Mouse (Mus musculus): ENCODE measurements around the gene Lmo2. TPM values are rescaled to one million over a fixed set of nuclear protein-coding genes. Genes with fewer than 3 reads are reported as not detected.

Gene Lmo2
- total and polyA plus RNA-seq, 2 experiments from 2014 or later = 5.7 to 12.3 TPM

GRCm38 (mm10) chr2:103970791-103971649, 13.2 kb downstream of the Lmo2 start:
- Histone ChIP-seq H3K4me1 (ENCODE audit: control insufficient read depth, insufficient read depth) (0 out of 2 replicates have a peak, but pooled peaks cover 2% of the 10 kb centered on the region), H3K9me3 (replicated peaks; ENCODE audit: control insufficient read depth, low read length) (no peaks in the 10 kb centered on the region), H3K36me3 (replicated peaks; ENCODE audit: control insufficient read depth, insufficient read depth, low read length) (no peaks in the 10 kb centered on the region), H3K27ac (ENCODE audit: low read depth) (peak overlapping the region; percentile 69), H3K27me3 (ENCODE audit: control insufficient read depth, insufficient read depth, low read length) (peaks cover 62% of the 10 kb centered on the region), H3K9ac (replicated peaks; ENCODE audit: low read depth, low read length) (peak overlapping the region; percentile 71), H3K4me2 (ENCODE audit: low read depth, low read length) (peak overlapping the region; percentile 97), H3K4me3 (ENCODE audit: low read depth, low read length) (peak overlapping the region; percentile 91)
- DNase-seq (ENCODE audit: low spot score) (no peak), ATAC-seq (ENCODE audit: insufficient read depth, low read depth) (0 out of 2 replicates have a peak, but pooled peaks have one; percentile 27)
- no peak for TF ChIP-seq EP300 (IDR thresholded peaks at IDR 0.05; ENCODE audit: low read depth)
- no peak for TF ChIP-seq CTCF (IDR thresholded peaks at IDR 0.05; ENCODE audit: low read depth)
- 5% methylated on average over 32 of the region's 32 CpGs for WGBS

GRCm38 (mm10) chr2:103971838-103972237, 14.1 kb downstream of the Lmo2 start:
- no peak overlapping the region for H3K9ac ChIP-seq (replicated peaks; ENCODE audit: low read depth, low read length)
- ATAC-seq (ENCODE audit: insufficient read depth, low read depth) = no peak
- 39% methylated on average over 3 of the region's 3 CpGs for WGBS
- H3K36me3 ChIP-seq (replicated peaks; ENCODE audit: control insufficient read depth, insufficient read depth, low read length) = no peaks in the 10 kb centered on the region
- peak overlapping the region; percentile 91 for H3K4me3 ChIP-seq (ENCODE audit: low read depth, low read length)
- peak overlapping the region; percentile 97 for H3K4me2 ChIP-seq (ENCODE audit: low read depth, low read length)
- no peak overlapping the region for H3K27ac ChIP-seq (ENCODE audit: low read depth)
- DNase-seq (ENCODE audit: low spot score) = no peak
- H3K9me3 ChIP-seq (replicated peaks; ENCODE audit: control insufficient read depth, low read length) = no peaks in the 10 kb centered on the region
- peaks cover 55% of the 10 kb centered on the region for H3K27me3 ChIP-seq (ENCODE audit: control insufficient read depth, insufficient read depth, low read length)
- 0 out of 2 replicates have a peak, but pooled peaks cover 2% of the 10 kb centered on the region for H3K4me1 ChIP-seq (ENCODE audit: control insufficient read depth, insufficient read depth)
- TF ChIP-seq EP300 (IDR thresholded peaks at IDR 0.05; ENCODE audit: low read depth) (no peak), CTCF (IDR thresholded peaks at IDR 0.05; ENCODE audit: low read depth) (no peak)

GRCm38 (mm10) chr2:103975904-103976303, 18.1 kb downstream of the Lmo2 start:
- H3K4me3 ChIP-seq (ENCODE audit: low read depth, low read length) = no peak overlapping the region
- WGBS = 59% methylated on average over 7 of the region's 7 CpGs
- no peak overlapping the region for H3K4me2 ChIP-seq (ENCODE audit: low read depth, low read length)
- H3K9ac ChIP-seq (replicated peaks; ENCODE audit: low read depth, low read length) = no peak overlapping the region
- H3K9me3 ChIP-seq (replicated peaks; ENCODE audit: control insufficient read depth, low read length) = no peaks in the 10 kb centered on the region
- H3K4me1 ChIP-seq (ENCODE audit: control insufficient read depth, insufficient read depth) = no peaks in the 10 kb centered on the region
- DNase-seq (ENCODE audit: low spot score) (no peak), ATAC-seq (ENCODE audit: insufficient read depth, low read depth) (no peak)
- TF ChIP-seq EP300 (IDR thresholded peaks at IDR 0.05; ENCODE audit: low read depth) = no peak
- no peak for TF ChIP-seq CTCF (IDR thresholded peaks at IDR 0.05; ENCODE audit: low read depth)
- H3K36me3 ChIP-seq (replicated peaks; ENCODE audit: control insufficient read depth, insufficient read depth, low read length) = no peaks in the 10 kb centered on the region
- peaks cover 53% of the 10 kb centered on the region for H3K27me3 ChIP-seq (ENCODE audit: control insufficient read depth, insufficient read depth, low read length)
- no peak overlapping the region for H3K27ac ChIP-seq (ENCODE audit: low read depth)

GRCm38 (mm10) chr2:103977216-103977615, 19.4 kb downstream of the Lmo2 start:
- H3K36me3 ChIP-seq (replicated peaks; ENCODE audit: control insufficient read depth, insufficient read depth, low read length) = no peaks in the 10 kb centered on the region
- H3K4me1 ChIP-seq (ENCODE audit: control insufficient read depth, insufficient read depth) = no peaks in the 10 kb centered on the region
- H3K4me3 ChIP-seq (ENCODE audit: low read depth, low read length) = no peak overlapping the region
- WGBS = 75% methylated on average over 8 of the region's 8 CpGs
- TF ChIP-seq EP300 (IDR thresholded peaks at IDR 0.05; ENCODE audit: low read depth) = no peak
- no peak for TF ChIP-seq CTCF (IDR thresholded peaks at IDR 0.05; ENCODE audit: low read depth)
- H3K27me3 ChIP-seq (ENCODE audit: control insufficient read depth, insufficient read depth, low read length) = peaks cover 40% of the 10 kb centered on the region
- no peak overlapping the region for H3K9ac ChIP-seq (replicated peaks; ENCODE audit: low read depth, low read length)
- DNase-seq (ENCODE audit: low spot score) = no peak
- no peak overlapping the region for H3K4me2 ChIP-seq (ENCODE audit: low read depth, low read length)
- no peak for ATAC-seq (ENCODE audit: insufficient read depth, low read depth)
- no peaks in the 10 kb centered on the region for H3K9me3 ChIP-seq (replicated peaks; ENCODE audit: control insufficient read depth, low read length)
- H3K27ac ChIP-seq (ENCODE audit: low read depth) = no peak overlapping the region

DNA sequence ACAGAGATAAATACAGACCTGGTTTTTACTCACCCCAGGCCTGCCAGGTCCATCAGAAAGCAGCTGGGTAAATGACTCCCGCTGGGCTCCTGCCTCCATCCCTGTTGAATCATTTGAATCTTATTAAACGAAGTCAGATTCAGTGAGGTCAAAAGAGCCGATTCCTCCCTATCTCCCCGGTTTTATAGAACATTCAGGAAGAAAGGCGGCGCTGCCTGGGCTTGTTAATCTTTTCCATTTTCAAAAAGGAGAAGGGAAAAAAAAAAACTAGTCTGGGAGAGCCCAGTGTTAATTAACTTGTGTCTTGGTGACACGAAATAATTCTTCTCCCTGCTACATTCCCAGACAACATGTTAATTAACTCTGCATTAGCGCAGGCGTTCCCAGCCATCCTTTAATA, 19.9 kb downstream of the Lmo2 start:
- no peak overlapping the region for H3K9ac ChIP-seq (replicated peaks; ENCODE audit: low read depth, low read length)
- H3K4me1 ChIP-seq (ENCODE audit: control insufficient read depth, insufficient read depth) = no peaks in the 10 kb centered on the region
- no peak overlapping the region for H3K4me2 ChIP-seq (ENCODE audit: low read depth, low read length)
- ATAC-seq (ENCODE audit: insufficient read depth, low read depth) (no peak), DNase-seq (ENCODE audit: low spot score) (no peak)
- WGBS = 73% methylated on average over 9 of the region's 9 CpGs
- H3K36me3 ChIP-seq (replicated peaks; ENCODE audit: control insufficient read depth, insufficient read depth, low read length) = no peaks in the 10 kb centered on the region
- no peak overlapping the region for H3K4me3 ChIP-seq (ENCODE audit: low read depth, low read length)
- H3K27ac ChIP-seq (ENCODE audit: low read depth) = no peak overlapping the region
- TF ChIP-seq EP300 (IDR thresholded peaks at IDR 0.05; ENCODE audit: low read depth) = no peak
- no peak for TF ChIP-seq CTCF (IDR thresholded peaks at IDR 0.05; ENCODE audit: low read depth)
- no peaks in the 10 kb centered on the region for H3K9me3 ChIP-seq (replicated peaks; ENCODE audit: control insufficient read depth, low read length)
- H3K27me3 ChIP-seq (ENCODE audit: control insufficient read depth, insufficient read depth, low read length) = peaks cover 38% of the 10 kb centered on the region
